Mouse (Mus musculus): ENCODE results near the gene Akap13. TPM values are rescaled to one million over a fixed set of nuclear protein-coding genes. Genes with fewer than 3 reads are reported as not detected.

Akap13 gene
- total and polyA plus RNA-seq, 2 experiments: 8.5 to 92.1 TPM

GRCm38 (mm10) chr7:75427322-75427721 is 28.0 kb upstream of the Akap13 start:
- TF ChIP-seq POLR2A (IDR thresholded peaks at IDR 0.05; ENCODE audit: extremely low read depth, insufficient read depth, low read length) (no peak), CTCF (IDR thresholded peaks at IDR 0.05; ENCODE audit: low read depth, low read length) (no peak)
- no peak overlapping the region for H3K27ac ChIP-seq (replicated peaks; ENCODE audit: insufficient read depth, low read depth, low read length)
- DNase-seq (ENCODE audit: extremely low read depth, low read depth, low spot score): peak; percentile 57

GRCm38 (mm10) chr7:75428913-75429312 is 26.4 kb upstream of the Akap13 start:
- no peak for DNase-seq (ENCODE audit: extremely low read depth, low read depth, low spot score)
- TF ChIP-seq CTCF (IDR thresholded peaks at IDR 0.05; ENCODE audit: low read depth, low read length): no peak
- no peak for TF ChIP-seq POLR2A (IDR thresholded peaks at IDR 0.05; ENCODE audit: extremely low read depth, insufficient read depth, low read length)
- no peaks in the 10 kb centered on the region for H3K27me3 ChIP-seq (ENCODE audit: control insufficient read depth, insufficient read depth, low read length)
- H3K4me3 ChIP-seq (ENCODE audit: insufficient read depth, low read depth, low read length): no peak overlapping the region
- H3K4me1 ChIP-seq (ENCODE audit: control insufficient read depth, insufficient read depth, low read length): no peaks in the 10 kb centered on the region
- no peaks in the 10 kb centered on the region for H3K79me2 ChIP-seq (ENCODE audit: control insufficient read depth, insufficient read depth, low read length)
- no peaks in the 10 kb centered on the region for H3K36me3 ChIP-seq (ENCODE audit: control insufficient read depth, insufficient read depth, low read length)
- WGBS: 90% methylated on average over 4 of the region's 4 CpGs
- H3K27ac ChIP-seq (replicated peaks; ENCODE audit: insufficient read depth, low read depth, low read length): no peak overlapping the region
- H3K9ac ChIP-seq (ENCODE audit: low read depth, low read length): no peak overlapping the region

More at GRCm38 (mm10) chr7:75427322-75427721, 28.0 kb upstream of the Akap13 start:
- Histone ChIP-seq H3K27me3 (ENCODE audit: control insufficient read depth, insufficient read depth, low read length) (no peaks in the 10 kb centered on the region), H3K9ac (ENCODE audit: low read depth, low read length) (no peak overlapping the region), H3K79me2 (ENCODE audit: control insufficient read depth, insufficient read depth, low read length) (no peaks in the 10 kb centered on the region), H3K36me3 (ENCODE audit: control insufficient read depth, insufficient read depth, low read length) (no peaks in the 10 kb centered on the region), H3K4me3 (ENCODE audit: insufficient read depth, low read depth, low read length) (no peak overlapping the region), H3K4me1 (ENCODE audit: control insufficient read depth, insufficient read depth, low read length) (no peaks in the 10 kb centered on the region)
- WGBS: 61% methylated on average over 4 of the region's 4 CpGs

GRCm38 (mm10) chr7:75430550-75430949 is 24.8 kb upstream of the Akap13 start:
- DNase-seq (ENCODE audit: extremely low read depth, low read depth, low spot score): no peak
- no peaks in the 10 kb centered on the region for H3K27me3 ChIP-seq (ENCODE audit: control insufficient read depth, insufficient read depth, low read length)
- WGBS: 87% methylated on average over 2 of the region's 2 CpGs
- H3K9ac ChIP-seq (ENCODE audit: low read depth, low read length): no peak overlapping the region
- TF ChIP-seq POLR2A (IDR thresholded peaks at IDR 0.05; ENCODE audit: extremely low read depth, insufficient read depth, low read length): no peak
- TF ChIP-seq CTCF (IDR thresholded peaks at IDR 0.05; ENCODE audit: low read depth, low read length): no peak
- H3K36me3 ChIP-seq (ENCODE audit: control insufficient read depth, insufficient read depth, low read length): no peaks in the 10 kb centered on the region
- H3K79me2 ChIP-seq (ENCODE audit: control insufficient read depth, insufficient read depth, low read length): no peaks in the 10 kb centered on the region
- H3K4me1 ChIP-seq (ENCODE audit: control insufficient read depth, insufficient read depth, low read length): no peaks in the 10 kb centered on the region
- no peak overlapping the region for H3K4me3 ChIP-seq (ENCODE audit: insufficient read depth, low read depth, low read length)
- H3K27ac ChIP-seq (replicated peaks; ENCODE audit: insufficient read depth, low read depth, low read length): no peak overlapping the region

- Histone ChIP-seq H3K79me2 (ENCODE audit: control insufficient read depth, insufficient read depth, low read length) (no peaks in the 10 kb centered on the region), H3K27me3 (ENCODE audit: control insufficient read depth, insufficient read depth, low read length) (no peaks in the 10 kb centered on the region), H3K36me3 (ENCODE audit: control insufficient read depth, insufficient read depth, low read length) (no peaks in the 10 kb centered on the region), H3K4me1 (ENCODE audit: control insufficient read depth, insufficient read depth, low read length) (no peaks in the 10 kb centered on the region), H3K4me3 (ENCODE audit: insufficient read depth, low read depth, low read length) (no peak overlapping the region), H3K9ac (ENCODE audit: low read depth, low read length) (no peak overlapping the region), H3K27ac (replicated peaks; ENCODE audit: insufficient read depth, low read depth, low read length) (no peak overlapping the region)
- DNase-seq (ENCODE audit: extremely low read depth, low read depth, low spot score): no peak
- TF ChIP-seq POLR2A (IDR thresholded peaks at IDR 0.05; ENCODE audit: extremely low read depth, insufficient read depth, low read length) (no peak), CTCF (IDR thresholded peaks at IDR 0.05; ENCODE audit: low read depth, low read length) (no peak)
- WGBS: 48% methylated on average over 7 of the region's 7 CpGs
Measured at GRCm38 (mm10) chr7:75431043-75431442, 24.3 kb upstream of the Akap13 start.

GRCm38 (mm10) chr7:75432046-75432445 is 23.3 kb upstream of the Akap13 start:
- no peaks in the 10 kb centered on the region for H3K4me1 ChIP-seq (ENCODE audit: control insufficient read depth, insufficient read depth, low read length)

GRCm38 (mm10) chr7:75436413-75437174 is 18.7 kb upstream of the Akap13 start:
- DNase-seq (ENCODE audit: extremely low read depth, low read depth, low spot score): no peak
- H3K4me1 ChIP-seq (ENCODE audit: control insufficient read depth, insufficient read depth, low read length): no peaks in the 10 kb centered on the region
- H3K4me3 ChIP-seq (ENCODE audit: insufficient read depth, low read depth, low read length): no peak overlapping the region
- H3K27me3 ChIP-seq (ENCODE audit: control insufficient read depth, insufficient read depth, low read length): no peaks in the 10 kb centered on the region
- TF ChIP-seq POLR2A (IDR thresholded peaks at IDR 0.05; ENCODE audit: extremely low read depth, insufficient read depth, low read length) (no peak), CTCF (IDR thresholded peaks at IDR 0.05; ENCODE audit: low read depth, low read length) (no peak)
- 64% methylated on average over 6 of the region's 8 CpGs for WGBS
- H3K27ac ChIP-seq (replicated peaks; ENCODE audit: insufficient read depth, low read depth, low read length): no peak overlapping the region
- H3K79me2 ChIP-seq (ENCODE audit: control insufficient read depth, insufficient read depth, low read length): no peaks in the 10 kb centered on the region
- no peaks in the 10 kb centered on the region for H3K36me3 ChIP-seq (ENCODE audit: control insufficient read depth, insufficient read depth, low read length)
- H3K9ac ChIP-seq (ENCODE audit: low read depth, low read length): no peak overlapping the region

More at GRCm38 (mm10) chr7:75432046-75432445, 23.3 kb upstream of the Akap13 start:
- Histone ChIP-seq H3K4me3 (ENCODE audit: insufficient read depth, low read depth, low read length) (no peak overlapping the region), H3K27ac (replicated peaks; ENCODE audit: insufficient read depth, low read depth, low read length) (no peak overlapping the region), H3K27me3 (ENCODE audit: control insufficient read depth, insufficient read depth, low read length) (no peaks in the 10 kb centered on the region), H3K36me3 (ENCODE audit: control insufficient read depth, insufficient read depth, low read length) (no peaks in the 10 kb centered on the region), H3K79me2 (ENCODE audit: control insufficient read depth, insufficient read depth, low read length) (no peaks in the 10 kb centered on the region), H3K9ac (ENCODE audit: low read depth, low read length) (no peak overlapping the region)
- WGBS: 81% methylated on average over 3 of the region's 3 CpGs
- TF ChIP-seq CTCF (IDR thresholded peaks at IDR 0.05; ENCODE audit: low read depth, low read length) (no peak), POLR2A (IDR thresholded peaks at IDR 0.05; ENCODE audit: extremely low read depth, insufficient read depth, low read length) (no peak)
- no peak for DNase-seq (ENCODE audit: extremely low read depth, low read depth, low spot score)
